Mouse (Mus musculus) MEL-GATA-1-ER (cell line): ENCODE measurements around the gene Tsr3.

Experiments used
- DNase-seq: peaks from one replicate; pipeline ENCODE4 v3.0.0-alpha.2; 2012; ENCODE audit warnings: low read depth; ENCODE audit errors: extremely low read depth

The Tsr3 gene

DNA sequence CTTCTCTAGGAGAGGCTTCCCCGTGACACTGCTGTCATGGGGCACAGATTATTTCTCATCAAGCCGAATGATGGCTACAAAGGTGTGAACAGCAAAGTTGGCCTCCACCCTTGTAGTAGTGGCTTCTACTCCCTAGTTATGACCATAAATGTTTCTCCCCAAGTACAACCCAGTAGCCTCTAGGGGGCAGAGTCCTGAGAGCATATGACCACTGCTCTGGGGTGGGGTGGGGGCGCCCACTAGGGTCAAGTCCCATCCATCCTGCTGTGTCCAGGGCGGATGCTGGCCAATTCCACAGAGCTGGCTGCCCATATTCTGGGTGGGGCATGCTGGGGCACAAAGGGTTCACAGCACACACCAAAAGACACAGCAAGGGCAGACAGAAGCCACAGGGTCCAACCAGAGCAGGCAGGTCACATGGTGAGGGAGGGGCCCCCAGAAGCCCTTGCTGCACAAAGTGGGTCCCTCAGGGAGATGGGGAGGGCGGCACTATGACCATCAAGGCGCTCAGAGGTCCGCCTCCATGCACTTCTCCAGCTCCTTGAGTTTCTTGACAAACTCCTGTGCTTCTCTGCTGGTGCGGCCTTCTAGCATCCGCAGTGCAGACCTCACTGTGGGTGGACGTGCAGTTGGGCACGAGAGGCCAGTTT is 3.3 kb downstream of the Tsr3 start:
- DNase-seq: no peak

DNA sequence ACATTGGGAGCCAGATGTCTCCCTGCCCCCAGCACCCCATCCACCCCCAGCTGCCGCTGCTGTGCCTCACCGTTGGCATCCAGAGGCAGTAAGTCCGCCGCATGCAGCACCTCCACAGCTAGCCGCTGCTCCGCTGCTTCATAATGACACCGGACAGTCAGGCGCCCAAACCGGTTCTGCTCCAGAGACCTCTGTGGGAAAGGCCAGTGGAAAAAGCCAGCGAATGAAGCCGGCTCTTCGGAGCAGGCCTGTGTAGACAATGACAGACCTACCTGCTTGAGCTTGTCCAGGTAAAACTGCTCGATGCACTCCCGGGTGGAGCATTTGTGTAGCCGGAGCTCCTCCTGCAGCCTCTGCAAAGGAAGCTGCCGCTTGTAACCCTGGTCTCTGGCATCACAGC is 4.3 kb downstream of the Tsr3 start:
- DNase-seq: no peak

DNA sequence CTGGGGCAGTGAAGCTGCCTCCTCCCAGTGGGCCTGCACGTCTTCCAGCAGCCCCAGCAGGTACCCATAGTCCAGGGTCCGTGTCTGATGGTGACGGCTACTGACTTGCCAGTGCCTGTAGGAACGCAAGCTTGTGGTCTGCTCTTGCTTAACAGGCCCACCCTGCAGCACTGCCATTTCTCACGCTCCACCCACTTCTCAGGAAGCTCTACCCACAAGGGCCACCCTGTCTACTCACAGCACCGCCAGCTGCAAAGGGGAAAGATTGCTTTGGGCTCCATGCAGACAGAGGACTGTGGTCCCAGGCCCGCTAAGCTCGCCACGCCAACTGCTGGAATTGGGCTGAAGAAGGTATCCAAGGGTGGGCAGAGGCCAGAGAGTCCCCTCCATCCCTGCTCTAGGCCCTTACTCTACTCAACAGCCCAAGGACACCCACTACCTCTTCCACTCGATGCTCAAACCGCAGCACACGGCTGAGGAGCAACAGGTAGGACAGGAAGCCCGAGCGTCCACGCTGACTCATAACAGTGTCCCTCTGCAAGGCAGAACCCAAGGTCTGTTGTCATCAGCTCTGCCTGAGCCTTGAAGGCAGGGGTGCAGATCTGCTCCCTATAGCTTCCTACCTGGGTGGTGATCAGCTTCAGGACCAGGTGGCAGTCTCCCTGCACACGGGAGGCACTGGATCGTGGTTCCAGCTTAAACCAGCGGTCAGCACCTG is 8.2 kb downstream of the Tsr3 start:
- DNase-seq: no peak

DNA sequence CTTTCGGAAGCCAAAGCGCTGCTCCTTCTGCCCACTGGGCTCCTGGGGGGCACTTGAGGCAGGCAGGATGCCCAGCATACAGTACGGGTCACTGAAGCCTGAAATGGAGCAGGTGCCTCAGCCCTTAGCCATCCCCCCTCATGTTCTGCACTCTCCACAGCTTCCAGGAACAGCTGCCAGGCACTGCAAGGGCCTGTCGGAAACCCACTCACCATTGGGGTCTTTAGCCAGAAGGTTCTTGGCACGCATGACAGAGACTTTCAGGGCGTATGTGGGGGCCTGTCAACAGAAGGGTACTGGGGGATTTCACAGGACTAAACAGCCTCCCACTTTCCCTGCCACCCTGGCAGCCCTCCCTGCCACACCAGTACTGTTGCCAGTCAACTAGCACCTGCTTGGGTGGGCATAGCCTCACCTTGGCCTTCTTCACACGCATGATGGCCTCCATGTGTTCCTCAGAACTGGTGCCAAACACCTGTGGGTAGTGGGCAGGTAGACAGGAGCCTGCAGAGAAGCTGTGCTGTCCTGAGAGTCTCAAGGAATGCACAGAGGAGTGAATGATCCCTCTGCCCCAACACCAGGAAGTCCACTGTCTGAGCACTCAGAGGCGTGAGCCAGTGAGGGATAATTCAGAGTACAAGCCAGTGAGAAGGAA is 10.3 kb downstream of the Tsr3 start:
- no peak for DNase-seq

DNA sequence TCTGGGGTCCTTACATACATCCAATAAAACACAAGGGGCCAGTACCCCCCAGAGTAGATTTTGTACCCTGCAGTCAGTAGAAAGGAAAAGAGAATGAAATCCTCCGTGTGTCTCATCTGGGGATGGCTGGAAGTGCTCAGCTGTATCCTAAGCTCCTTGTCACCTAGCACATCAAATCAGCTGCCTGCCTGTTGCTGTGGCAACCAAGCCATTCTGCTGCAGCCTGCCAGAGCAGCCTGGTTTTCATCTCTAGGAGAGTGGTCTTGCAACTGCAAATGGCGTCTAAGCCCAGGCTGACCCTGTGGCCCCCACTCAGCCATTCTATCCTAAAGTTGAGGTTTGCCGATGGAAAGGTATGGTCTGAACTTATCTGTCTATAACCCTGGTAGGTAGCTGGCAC is 12.7 kb downstream of the Tsr3 start:
- DNase-seq: no peak

DNA sequence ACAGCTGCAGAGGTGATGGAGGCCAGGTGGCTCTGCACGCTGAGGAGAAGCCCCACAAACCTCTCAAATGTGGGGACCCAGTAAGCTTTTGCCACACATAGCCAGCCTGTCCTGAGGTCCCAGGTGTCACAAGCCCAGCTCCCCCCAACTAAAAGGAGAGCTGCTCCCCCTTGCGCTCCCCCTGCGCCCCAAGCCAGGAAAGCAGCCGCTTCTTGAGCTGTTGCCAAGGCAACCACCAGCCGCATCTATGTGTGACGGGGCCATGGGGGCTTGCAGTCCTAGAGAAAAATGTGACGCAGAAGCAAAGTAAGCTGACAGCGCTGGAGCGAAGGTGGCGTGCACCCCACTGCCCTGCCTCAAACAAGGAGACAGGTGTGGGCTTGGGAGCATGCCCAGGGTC is 13.8 kb downstream of the Tsr3 start:
- DNase-seq: no peak

DNA sequence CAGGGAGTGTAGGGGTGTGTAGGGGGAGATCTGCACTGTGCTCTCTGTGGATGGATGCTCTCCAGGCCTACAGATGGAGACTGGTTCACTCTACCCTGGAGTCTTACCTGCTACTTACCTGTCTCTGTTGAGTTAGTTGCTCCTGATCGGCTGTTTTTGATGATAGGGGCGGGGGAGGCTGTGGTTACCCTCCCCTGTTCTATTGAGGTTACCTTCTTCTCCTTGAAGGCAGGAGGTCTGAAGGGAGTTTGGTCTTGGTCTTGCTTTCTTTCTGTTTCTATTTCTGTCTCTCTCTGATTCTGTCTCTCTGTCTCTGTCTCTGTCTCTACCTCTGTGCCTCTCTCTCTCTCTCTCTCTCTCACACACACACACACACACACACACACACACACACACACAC is 15.1 kb downstream of the Tsr3 start:
- no peak for DNase-seq

DNA sequence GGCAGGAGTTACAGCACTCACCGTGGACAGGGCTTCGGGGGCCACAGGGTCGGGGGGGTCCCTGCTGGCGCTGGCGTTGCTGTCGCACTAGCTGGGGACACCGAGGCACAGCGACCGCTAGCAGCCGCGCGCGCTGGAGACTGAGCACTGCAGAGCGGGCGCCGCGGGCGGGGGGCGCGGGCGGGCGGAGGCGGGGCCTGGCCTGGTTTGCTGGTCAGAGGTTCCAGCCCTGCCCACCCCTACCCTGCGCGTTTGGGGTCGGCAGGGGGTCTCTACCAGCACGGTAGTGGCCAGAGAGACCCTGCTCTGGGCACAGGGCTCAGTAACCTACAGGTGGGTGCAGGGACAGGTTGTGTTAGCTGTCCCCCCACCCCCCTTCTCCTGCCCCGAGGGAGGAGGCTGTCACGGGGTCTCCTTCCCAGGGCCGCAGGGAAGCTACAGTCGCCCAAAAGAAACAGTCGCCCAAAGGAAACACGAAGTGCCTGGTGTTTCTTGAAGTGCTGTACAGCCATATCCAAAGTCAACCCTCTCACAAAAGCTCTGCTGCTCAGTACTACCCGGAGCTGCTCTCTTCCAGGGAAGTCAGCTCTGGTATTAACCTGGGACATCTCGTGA is 16.3 kb downstream of the Tsr3 start, which contains the start of gene Baiap3:
Gene Baiap3, minus strand, starts transcription at position 225 of the 615 bp plus-strand sequence.
- no peak for DNase-seq

DNA sequence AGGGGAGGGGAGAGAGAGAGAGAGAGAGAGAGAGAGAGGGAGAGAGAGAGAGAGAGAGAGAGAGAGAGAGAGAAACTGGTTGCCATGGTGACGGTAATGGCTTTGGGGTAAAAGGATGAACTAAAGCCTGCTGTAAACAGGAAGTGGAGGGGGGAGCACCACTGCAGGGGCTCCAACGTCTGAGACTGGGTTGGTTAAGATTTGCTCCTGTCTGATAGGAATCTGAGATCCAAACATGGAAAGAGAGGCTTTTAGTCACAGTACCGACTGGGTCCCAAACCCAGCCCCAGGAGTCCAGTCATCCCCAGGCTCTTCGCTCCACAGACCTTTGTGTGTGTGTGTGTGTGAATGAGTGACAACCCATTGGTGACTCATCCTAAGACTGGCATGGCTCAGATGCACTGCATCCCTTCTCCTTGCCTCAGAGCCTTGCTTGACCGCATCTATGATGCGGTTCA is 17.9 kb downstream of the Tsr3 start:
- no peak for DNase-seq

DNA sequence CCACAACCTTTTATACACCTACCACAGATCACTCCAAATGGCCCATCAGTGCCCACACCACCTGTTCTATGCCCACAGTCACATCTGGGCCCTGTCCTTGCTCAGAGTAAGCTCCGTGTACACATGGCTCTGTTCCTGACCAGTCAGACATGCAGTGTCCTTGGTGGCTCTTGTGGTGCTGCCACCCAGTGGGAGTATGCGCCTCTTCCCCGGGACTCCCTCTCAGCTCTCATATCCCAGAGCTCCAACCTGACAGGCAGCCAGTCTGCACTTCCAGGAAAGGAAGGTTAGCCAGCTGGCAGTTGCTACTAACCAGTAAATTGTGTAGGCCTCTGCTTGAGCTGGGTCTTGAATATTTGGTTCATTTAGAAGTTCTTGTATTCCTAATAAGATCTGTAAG is 24.5 kb downstream of the Tsr3 start:
- DNase-seq: no peak

DNA sequence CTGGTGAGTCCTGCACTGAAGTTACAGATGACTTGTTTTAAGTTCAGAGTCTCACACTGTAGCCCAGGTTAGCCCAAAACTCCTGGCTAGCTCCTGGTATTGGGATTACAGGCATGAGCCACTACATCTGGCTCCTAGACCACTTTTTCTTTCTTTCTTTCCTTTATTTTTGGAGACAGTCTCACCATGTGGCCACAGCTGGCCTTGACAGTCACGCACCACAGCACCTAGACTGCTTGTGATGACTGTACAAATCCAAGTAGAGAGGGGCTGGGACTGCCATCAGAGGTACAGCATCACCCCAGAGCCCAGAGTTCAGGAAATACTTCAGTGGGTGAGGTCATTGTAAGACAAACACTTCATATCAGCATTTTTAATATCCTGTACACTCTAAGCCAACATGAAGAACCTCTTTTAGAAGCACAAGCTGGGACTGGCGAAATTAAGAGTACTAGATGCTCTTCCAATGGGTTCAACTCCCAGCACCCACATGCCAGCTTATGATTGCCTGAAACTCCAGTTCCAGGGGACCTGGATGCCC is 30.9 kb downstream of the Tsr3 start:
- no peak for DNase-seq

DNA sequence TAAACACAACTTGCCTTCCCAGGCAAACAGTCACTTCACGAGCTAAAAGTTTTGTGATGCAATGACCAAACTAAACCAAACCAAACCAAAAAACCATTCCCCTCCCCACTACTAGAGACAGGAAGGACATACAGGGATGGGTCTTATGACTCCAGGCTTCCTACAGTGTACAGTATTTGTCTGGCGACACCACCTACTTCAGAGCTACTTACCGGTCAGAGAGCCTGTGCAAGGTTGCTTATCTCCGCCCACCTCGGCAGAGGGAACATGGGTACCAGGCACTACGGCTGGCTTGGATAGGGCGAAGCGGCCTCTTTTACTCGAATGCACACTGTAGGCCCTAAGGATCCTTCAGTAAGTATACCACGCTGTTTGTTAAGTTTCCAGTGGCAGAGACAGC is 32.4 kb downstream of the Tsr3 start:
- no peak for DNase-seq

DNA sequence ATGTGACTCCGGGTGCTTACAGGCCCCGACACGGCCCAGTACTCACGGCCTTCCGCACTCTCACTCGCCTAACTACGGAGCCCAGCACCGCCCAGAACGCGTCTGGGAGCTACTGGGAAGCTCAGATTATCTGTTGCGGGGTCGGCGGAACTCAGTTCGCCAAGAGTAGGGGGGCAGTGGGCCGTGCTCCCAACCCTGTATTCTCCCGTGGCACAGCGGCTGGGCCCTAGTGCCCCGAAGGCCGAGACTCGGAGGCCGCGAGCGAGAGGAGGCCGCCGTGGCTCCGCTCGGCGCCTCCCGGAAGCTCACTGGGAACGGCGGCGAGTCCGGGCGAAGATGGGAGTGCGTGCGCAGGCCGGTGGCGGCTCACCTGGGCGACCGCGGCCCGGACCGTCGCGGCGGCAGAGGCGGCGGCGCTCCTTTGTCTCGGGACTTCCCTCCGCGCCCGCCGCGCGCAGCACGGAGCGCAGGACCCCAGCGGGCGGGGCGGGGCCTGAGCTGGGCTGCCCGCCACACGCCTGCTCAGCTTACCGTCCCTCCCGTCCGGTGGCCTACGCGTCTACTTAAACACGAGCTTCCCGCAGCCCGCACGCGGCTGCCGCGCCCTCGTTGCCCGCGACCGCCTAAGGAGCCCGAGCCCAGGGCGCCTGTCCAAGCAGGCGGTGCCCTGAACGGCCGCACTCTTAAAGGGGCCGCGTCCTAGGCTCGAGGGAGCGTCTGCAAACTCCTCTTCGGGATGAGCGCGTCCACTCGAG is 33.2 kb downstream of the Tsr3 start:
- no peak for DNase-seq

DNA sequence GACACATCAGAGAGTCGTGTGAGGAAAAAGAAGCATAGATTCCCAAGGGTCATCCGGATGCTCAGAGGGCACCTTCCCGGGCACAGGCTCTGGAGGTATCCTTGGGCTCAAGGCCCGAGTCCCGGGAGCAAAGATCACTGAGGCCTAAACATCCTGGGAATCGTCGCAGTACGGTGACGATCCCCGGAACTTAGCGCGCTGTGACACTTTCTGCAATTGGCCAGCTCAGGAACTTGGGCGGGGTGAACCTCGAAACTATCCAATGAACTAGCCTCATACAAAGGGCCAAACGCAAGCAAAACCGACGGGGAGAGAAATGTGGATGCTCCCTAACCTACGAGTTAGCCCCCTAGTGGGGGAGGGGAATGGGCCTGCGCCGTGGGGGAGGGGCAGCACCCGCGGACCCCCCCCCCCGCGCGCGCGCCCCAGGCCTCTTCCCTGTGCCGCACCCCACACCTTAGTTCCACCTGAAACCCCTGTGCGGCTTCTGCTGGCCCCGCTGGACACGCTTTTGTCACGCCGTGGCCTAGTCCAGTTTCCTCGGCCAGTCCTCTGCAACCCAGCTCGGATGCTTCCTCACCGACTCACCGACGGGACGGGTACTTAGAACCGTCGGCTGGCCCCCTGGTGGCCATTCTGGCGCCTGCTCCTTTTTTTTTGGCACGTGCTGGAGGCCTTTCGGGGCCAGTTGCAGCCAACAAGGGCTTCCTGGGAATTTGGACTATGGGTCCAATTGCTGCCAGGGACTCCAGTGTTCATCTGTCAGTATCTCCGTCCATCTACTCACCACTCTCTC is 33.9 kb downstream of the Tsr3 start:
- peak; percentile 98 for DNase-seq

DNA sequence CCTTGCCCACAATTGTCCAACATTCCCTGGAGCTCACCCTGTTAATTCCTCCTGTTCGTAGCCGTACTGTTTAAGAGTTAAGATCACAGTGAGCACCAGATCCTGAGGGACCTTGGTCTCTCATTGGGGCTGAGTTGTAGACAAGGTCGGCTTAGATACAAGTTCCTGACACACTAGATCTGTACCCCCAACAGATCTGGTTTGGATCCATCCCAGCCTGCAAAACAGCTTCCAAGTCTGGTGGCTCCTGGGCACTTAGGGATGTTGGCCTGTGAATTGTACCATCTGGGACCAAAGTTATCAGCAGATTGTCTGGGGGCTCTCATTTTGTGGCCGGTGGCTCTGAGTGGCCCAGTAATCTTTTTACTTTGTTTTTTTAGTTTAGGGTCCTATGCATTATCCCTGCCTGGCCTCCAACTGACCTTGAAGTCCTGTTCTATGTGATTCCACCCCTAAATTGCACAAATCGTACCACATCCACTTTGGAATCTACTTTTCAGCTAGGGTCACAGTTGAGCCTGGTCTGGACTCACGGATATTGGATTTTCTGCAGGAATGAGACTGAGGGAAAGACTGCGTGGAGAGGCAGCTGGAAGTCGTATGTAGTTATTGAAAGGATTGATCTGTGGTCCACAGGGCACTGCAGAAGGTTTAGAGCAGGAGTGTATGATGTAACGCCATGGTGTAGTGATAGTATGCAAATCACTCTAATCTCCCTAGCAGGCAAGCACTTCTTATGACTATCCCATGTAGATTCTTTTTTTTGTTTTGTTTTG is 34.8 kb downstream of the Tsr3 start, which contains the start of gene Ube2i:
Gene Ube2i, minus strand, starts transcription at position 52 of the 776 bp plus-strand sequence.
- no peak for DNase-seq

DNA sequence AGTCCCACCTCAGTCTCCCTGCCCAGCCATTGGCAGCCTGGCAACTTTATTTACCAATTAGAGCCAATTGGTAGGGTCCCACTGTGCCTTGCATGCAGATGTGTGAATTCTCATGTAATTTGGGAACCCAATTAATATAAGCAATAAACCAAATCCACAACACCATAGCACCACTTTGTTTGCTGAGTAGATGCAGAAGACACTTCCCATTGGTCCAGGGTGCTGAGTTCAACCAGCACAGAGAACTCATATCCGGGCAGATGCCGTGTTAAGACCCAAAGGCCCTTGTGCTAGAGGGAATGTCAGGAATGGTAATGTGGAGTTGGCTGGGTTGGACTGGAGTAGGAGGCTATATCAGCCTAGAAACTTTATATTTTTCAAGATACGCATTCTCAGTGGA is 35.9 kb downstream of the Tsr3 start:
- DNase-seq: no peak

DNA sequence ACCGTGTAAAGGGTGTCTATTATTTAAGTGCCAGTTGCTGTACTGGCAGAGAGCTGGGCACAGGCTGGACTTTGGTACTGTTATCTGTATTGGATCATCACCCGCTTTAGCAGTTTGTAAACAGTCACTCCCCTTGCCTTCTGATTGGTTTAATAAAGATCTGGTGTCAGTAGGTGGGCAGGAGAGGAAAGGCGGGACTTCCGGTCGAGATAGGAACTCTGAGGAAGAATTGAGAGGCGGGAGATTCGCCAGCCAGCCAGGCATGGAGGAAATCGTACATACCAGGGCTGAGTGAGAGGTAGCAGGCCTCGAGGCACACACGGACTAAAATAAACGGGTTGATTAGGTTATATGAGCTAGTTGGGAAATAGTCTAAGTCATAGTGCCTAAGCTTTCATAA is 42.2 kb downstream of the Tsr3 start:
- DNase-seq: peak; percentile 74

DNA sequence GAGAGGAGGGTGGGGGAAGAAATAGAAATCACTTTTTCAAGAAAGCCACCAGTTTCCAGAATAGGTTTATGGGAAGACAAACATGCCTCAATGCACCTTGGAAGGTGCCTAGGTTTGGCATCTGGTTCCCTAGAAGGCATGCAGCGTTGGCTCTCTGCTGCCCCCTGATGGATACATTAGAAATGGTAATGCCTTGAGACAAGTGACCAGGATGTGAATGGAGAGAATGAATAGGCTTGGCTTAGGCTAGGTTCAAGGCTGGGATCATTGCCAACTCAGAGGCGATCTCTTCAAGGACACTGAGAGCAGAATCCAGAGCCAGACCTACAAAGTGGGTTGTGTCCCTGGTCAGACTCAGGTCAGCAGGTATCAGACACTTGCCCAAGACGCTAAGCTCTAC is 45.1 kb downstream of the Tsr3 start:
- peak; percentile 50 for DNase-seq

DNA sequence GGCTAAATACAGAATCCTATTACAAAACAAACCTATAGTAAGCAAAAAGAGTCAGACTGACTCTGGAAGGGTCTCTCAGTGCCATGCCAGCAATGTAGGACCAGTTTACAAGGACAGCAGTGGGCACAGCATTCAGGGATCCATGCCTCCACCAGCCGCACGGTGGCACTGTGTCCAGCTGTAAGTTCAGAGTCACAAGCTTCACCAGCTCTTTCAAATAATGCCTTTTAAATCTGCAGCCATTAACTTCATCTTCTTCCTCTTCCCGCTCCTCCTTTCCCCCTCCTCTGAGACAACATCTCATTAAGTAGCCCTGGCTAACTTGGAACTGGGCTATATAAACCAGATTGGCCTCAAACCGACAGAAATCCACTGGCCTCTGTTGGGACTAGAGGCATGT is 48.9 kb downstream of the Tsr3 start:
- DNase-seq: no peak
